Mouse (Mus musculus) cerebellum, adult 2 months (tissue): ENCODE measurements around the gene Zbtb3.

Source experiments
- CTCF ChIP-seq: fragments of 200-500 bp; IDR thresholded peaks from 2 replicates; pipeline ENCODE4 v1.5.1; 2011; ENCODE audit warnings: low read depth, mild to moderate bottlenecking, control low read depth, low read length, moderate library complexity, borderline replicate concordance; ENCODE audit not compliant: insufficient read depth
- POLR2A ChIP-seq: fragments of 200-500 bp; IDR thresholded peaks from 2 replicates; pipeline ENCODE4 v1.6.1; 2011; ENCODE audit warnings: low read length, control low read depth, borderline replicate concordance; ENCODE audit not compliant: insufficient read depth

DNA sequence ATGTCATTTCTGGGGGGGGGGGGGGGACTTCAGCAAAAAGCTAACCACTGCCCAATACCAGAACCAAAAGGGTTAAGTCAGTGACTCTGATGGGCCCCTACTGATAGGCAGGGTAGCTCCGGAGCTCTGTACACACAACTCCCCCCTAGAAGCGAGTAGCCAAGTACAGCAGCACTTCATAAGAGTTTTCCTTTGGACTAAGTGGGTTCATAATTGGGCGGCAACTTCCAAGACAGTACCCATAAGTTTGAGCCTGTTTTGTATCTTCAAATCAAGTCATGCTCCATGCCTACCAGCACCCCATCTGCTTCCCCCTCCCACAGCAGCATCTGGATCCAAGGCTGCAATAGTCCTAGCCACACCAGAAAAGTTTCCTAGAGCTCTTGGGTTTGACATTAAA, 46.7 kb upstream of the Zbtb3 start:
- no peak for TF ChIP-seq CTCF
- no peak for TF ChIP-seq POLR2A
